Mouse (Mus musculus) kidney, postnatal 14 days (tissue): ENCODE measurements around the gene Cd300lf.

Source experiments
- DNase-seq: peaks from one replicate; pipeline ENCODE4 v3.0.0; 2022; ENCODE audit warnings: mixed read lengths

The Cd300lf gene

GRCm38 (mm10) chr11:115160883-115161577 lies 27.2 kb upstream of the Cd300lf start:
- DNase-seq: peak; percentile 80

- DNase-seq: peak; percentile 91
These were observed 26.4 kb upstream of the Cd300lf start for GRCm38 (mm10) chr11:115160016-115160797.

DNA sequence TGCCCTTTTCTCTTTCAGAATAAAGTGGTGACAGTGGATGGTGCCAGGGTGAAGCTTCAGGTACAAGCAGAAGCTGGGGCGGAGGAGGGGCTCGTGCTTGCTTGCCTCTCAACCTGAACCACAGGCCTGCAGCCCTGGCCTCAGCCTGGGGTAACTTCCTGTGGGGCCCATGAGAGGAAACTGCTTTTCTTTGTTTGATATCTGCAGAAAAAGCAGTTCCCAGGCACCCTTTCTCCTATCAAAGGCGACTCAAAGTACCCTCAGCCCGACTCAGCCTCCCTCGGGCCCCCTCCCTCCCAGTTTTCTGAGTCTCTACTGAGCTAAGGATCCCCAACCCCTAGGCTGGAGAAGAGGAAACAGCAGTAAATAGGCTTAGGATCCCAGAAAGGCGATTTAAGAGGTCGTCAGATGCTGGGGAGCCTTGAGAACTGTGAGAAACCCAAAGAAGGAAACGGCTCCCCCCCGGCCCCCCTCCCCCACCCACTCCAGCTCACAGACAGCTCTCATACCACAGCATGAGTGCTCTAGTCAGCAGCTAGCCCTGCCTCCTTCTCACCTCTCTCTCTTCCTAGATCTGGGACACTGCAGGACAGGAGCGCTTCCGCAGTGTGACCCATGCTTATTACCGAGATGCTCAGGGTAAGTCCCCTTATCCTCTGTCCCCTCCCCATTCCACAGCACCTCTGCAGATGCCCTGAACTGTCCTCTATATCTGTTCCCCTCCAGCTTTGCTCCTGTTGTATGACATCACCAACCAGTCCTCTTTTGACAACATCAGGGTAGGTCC lies 24.3 kb upstream of the Cd300lf start:
- DNase-seq: no peak

- no peak for DNase-seq
These were observed 21.4 kb upstream of the Cd300lf start for GRCm38 (mm10) chr11:115155053-115155634.

DNA sequence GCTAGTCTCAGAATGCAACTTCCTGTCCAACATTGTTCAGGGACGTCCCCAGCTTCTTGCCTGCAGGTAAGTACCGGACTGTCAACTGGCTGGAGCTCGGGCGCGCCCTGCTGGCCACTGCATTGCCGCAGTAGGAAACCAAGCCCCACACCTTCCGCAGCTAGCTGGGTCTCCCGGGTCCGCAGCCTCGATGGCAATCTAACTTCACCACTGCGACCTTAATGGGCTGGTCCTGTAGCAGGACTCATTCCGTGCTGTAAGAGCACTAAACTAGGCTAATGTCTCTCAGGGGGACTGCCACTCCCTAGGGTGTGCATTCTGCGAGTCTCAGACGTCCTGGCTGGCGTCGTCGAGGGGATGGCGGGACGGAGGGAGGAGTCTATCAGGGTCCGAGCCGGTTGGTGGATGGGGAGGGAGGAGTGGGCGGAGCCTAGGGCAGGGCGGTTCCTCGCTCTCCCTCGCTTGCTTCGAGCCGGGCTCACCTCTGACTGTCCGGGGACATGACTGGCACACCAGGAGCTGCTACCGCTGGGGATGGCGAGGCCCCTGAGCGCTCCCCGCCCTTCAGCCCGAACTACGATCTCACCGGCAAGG lies 20.0 kb upstream of the Cd300lf start:
- DNase-seq: peak; percentile 84

DNA sequence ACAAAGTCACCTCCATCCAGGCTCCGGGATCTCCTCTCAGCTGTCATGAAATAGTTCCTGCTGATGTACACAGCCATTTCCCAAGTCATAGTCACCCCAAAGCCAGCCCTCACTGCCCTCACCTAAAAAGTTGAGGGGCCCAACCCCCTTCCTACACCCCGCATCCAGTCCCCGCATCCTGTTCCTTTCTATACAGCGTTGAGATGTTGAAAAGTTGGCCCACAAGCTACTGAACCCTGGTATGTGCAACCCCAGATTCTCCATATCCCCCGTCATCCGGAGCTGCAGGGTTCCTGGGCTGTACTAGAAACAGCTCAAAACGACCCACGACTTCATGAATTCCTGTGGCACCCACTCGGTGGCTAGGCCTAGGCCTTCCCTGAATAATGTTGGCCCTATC lies 19.3 kb upstream of the Cd300lf start:
- no peak for DNase-seq

GRCm38 (mm10) chr11:115151755-115152429 lies 18.1 kb upstream of the Cd300lf start:
- peak; percentile 80 for DNase-seq

- DNase-seq: no peak
These were observed 17.0 kb upstream of the Cd300lf start for GRCm38 (mm10) chr11:115150741-115151254.

DNA sequence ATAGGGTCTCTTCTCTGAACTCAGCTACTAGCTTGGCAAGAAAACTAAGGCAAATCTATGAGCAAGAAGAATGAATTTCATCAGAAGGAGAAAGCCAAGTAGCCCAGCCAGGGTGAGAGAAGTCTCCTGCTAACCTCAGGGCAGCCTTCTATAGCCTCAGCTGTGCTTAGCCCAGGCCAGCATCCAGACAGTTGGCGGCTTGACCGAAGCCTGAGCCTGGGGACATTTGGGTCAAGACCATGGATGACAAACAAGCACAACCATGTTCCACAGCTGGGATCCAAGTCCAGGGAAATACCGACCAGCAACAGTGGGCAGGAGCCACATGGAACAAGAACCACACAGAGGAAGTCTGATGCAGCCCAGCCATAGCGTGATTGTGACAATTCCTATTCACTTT lies 14.0 kb upstream of the Cd300lf start:
- DNase-seq: no peak

- no peak for DNase-seq
These were observed 8.2 kb upstream of the Cd300lf start for GRCm38 (mm10) chr11:115141970-115142369.

DNA sequence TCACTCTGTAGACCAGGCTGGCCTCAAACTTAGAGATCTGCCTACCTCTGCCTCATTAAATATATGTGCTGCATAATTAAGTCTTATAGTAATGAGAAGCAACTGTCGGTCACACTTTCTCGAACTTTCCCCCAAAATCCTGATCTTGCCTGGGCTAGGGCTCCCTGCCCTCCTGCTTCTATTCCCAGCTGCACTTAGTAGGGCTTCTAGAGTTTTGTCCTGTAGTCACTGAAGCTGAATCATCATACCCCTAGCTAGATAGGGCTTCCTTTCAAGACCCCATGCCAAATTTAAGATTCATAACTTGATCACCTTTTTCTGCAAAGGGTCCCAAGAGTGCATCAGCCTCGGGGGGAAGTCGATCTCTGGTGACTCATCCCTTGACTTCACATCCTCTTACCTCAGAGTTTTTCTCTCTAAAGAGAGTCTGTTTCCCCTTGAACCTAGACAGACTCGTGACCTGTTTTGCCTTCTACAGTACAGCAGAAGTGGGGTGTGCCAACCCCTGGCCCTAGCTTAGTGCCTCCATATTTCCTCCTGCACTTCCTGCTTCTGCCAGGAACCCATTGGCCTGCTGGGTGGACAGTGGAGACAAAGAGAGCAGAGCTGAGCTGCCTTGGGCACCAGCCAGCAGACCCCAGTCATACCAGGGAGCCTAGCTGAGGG lies 4.9 kb upstream of the Cd300lf start:
- DNase-seq: no peak

DNA sequence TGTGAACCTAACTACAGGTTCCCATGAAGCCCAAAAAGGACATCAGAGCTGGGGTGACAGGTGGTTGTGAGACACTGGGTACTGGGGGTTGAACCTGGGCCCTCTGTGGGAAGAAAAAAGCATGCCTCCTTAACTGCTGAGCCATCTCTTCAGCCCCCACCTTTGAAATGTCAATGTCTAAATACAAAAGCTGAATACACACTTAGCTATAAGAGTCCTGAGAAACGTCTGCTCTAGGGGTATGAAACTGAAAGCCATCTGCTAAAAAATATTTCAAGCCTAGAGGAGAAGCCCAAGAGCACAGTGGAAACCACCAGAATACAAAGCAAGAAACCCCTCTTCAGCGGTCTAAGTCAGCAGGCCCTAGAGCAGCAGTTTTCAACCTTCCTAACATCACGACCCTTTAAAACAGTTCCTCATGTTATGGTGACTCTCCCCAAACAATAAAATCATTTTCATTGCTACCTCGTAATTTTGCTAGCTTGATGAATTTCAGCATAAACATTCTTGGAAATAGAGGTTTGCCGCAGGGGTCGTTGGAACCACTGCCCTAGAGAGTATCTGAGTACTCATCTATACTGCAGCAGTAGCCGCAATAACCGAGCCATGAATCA lies 1.9 kb downstream of the Cd300lf start:
- DNase-seq: no peak

GRCm38 (mm10) chr11:115129508-115130126 lies 4.2 kb downstream of the Cd300lf start:
- DNase-seq: no peak

DNA sequence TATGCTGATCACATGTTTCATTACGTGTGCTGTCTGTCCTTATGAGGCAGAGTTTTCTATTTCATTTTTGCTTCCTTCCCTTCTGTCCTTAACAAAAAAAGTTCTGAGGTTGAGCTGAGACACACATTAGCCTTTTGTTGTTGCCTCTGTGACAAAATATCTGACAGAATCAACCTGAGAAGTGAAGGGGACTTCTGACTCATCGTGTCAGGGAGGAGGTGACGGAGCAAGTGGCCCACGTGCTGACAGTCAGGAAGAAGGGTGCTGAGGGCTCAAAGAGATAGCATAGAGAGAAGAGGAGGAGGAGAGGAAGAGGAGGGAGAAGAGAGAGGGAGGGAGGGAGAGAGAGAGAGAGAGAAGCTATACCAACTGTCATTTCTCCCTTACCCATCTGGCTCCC lies 5.3 kb downstream of the Cd300lf start:
- DNase-seq: no peak

DNA sequence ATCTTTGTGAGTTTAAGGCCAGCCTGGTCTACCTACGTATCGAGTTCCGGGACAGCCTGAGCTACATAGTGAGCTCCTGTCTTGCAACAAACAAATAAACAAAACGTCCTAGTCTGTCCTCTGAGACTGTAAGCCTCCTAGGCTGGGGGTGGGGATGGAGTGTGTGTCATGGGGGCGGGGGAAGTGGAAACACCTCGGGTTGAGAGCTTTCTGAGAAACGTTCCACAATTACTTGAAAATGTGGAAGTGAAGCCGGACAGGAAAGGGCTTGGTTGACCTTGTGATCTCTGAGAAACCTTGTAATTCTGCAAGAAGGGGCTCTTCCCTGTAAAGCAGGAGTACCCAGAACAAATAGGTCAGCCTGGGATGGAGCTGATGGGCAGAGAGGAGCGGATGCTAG lies 14.4 kb downstream of the Cd300lf start:
- DNase-seq: no peak

GRCm38 (mm10) chr11:115112196-115112595 lies 21.6 kb downstream of the Cd300lf start:
- no peak for DNase-seq

GRCm38 (mm10) chr11:115110271-115110670 lies 23.5 kb downstream of the Cd300lf start:
- DNase-seq: no peak

GRCm38 (mm10) chr11:115108176-115108575 lies 25.6 kb downstream of the Cd300lf start:
- DNase-seq: no peak

DNA sequence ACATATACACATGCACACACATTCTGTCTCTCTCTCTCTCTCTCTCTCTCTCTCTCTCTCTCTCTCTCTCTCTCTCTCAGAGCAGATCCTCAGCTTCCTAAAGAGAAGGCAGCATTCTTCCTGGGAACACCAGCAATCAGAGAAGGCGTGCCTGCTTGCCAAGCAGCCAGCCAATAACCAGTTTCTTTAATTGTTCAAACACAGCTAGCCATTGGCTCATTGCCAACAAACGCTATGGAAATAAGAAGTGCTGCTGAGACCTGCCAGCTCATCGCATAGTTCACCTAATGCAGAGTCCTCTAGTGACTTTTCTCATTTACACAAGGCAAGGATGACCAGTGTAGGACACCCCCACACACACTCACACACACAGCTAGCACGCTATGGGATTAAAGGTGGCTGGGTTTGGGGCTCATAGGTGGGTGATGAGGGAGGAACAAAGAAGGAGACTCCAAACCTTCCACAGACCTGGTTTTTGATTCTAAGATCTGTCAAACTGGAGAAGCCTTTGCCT lies 26.3 kb downstream of the Cd300lf start:
- no peak for DNase-seq

DNA sequence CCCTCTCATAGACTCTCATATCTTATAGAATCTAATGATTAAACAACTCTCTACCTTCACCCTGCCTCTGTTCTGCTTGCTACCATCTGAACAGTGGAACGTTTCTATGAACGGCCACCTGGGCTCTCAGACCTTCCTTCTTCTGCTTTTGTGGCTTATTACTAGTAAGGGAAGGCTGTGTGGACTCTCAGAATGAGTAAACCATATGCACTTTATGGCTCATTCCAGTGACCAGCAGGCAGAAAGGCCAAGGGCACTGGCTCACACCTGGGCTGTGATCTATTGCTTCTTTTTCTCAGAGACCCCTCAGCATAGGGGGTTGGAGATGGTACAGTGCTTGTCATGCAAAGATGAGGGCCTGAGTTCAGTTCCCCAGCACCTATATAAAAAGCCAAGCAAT lies 27.2 kb downstream of the Cd300lf start:
- DNase-seq: no peak
